Mouse (Mus musculus): ENCODE data around the gene Eefsec.

DNA sequence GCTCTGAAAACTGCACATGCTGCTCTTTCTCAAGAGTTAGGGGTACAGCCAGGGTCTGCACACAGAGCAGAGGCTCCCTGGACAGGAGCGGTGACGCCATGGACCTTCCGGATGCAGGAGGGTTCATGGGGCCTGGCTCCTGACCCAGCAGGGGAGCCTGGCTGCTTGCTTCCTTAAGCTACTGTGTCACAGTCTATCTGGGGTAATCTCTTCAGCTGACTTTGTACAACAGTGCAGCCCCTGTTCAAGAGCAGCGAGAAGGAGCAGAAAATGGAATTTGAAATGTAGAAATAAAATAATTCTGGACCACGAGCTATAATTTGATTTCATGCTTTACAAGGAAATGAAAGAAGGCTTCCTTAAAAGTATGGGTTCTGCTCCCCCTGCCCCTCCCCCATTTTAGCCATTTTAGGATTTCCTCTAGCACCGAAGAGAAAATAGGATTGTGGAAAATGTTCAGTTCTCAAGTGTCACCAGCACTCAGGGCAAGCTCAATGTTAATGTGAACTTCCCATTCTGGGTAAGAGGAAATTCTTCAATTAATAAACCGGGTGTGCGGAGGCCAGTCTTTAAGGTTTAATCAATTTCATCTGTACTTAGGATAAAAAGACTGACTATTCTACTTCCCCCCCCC, 61.8 kb downstream of the Eefsec start:
- TF ChIP-seq CTCF (IDR thresholded peaks at IDR 0.05; ENCODE audit: low read depth) (no peak), EP300 (IDR thresholded peaks at IDR 0.05; ENCODE audit: low read depth) (no peak)
